Mouse (Mus musculus): Measurements from ENCODE around the gene Rab3gap2. TPM values are rescaled to one million over a fixed set of nuclear protein-coding genes. Genes with fewer than 3 reads are reported as not detected.

Rab3gap2 gene
- polyA plus RNA-seq, 1 experiment = 44.9 TPM

GRCm38 (mm10) chr1:185200571-185201395 is 3.1 kb upstream of the Rab3gap2 start:
- TF ChIP-seq CTCF (IDR thresholded peaks at IDR 0.05; ENCODE audit: borderline replicate concordance, extremely low read depth, insufficient read depth, insufficient read length) = no peak
- TF ChIP-seq POLR2A (IDR thresholded peaks at IDR 0.05; ENCODE audit: borderline replicate concordance, extremely low read depth, insufficient read depth, insufficient read length, poor library complexity, severe bottlenecking) = no peak
- DNase-seq (ENCODE audit: low read depth) = peak; percentile 90

DNA sequence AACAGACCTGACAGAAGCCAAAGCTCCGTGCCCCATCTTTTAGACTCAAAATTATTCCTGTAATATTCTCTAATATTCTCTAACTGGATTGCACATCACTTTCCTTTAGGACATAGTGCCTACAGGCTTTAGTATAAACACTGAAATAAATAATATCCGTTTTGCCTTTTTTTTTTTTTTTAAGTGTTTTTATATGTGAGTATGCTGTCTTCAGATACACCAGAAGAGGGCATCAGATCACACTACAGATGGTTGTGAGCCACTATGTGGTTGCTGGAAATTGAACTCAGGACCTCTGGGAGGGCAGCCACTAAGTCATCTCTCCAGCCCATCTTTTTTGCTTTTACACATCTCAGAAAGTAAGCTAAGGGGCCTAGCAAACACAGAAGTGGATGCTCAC is 1.9 kb upstream of the Rab3gap2 start:
- TF ChIP-seq CTCF (IDR thresholded peaks at IDR 0.05; ENCODE audit: borderline replicate concordance, extremely low read depth, insufficient read depth, insufficient read length) (no peak), POLR2A (IDR thresholded peaks at IDR 0.05; ENCODE audit: borderline replicate concordance, extremely low read depth, insufficient read depth, insufficient read length, poor library complexity, severe bottlenecking) (no peak)
- no peak for DNase-seq (ENCODE audit: low read depth)

DNA sequence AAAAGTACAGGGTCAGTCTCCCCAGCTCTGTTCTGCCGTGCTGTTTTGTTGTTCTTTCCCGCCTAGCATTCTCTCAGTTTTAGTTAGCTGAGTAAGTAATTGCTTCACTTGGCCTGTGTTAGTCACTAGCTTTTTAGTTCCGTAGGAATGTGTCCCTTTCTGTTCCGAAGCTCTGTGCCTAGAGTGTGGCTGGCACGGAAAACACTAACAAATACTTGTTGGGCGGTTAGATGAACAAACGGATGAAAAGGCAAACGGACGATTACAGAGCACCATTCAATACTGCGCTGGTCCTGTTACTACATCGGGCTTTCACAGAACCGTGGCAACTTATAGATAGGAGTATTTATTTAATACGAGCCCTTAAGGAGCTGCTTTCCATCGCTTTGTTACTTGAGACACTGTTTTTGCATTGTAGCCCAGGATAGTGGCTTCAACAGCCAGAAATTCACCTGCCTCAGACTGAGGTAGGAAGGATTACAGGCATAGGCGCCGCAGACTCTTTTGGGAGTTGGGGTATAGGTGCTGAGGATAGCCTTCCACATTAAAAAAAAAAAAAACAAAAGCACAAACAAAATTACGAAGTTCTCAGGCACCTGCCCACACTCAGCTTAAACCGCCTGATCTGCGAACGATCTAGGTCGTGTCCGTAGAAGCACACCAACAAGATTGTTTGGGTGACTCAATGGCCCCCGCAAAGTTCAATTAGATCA is 565 bp upstream of the Rab3gap2 start:
- peak; percentile 65 for DNase-seq (ENCODE audit: low read depth)
- TF ChIP-seq CTCF (IDR thresholded peaks at IDR 0.05; ENCODE audit: borderline replicate concordance, extremely low read depth, insufficient read depth, insufficient read length) (no peak), POLR2A (IDR thresholded peaks at IDR 0.05; ENCODE audit: borderline replicate concordance, extremely low read depth, insufficient read depth, insufficient read length, poor library complexity, severe bottlenecking) (no peak)

DNA sequence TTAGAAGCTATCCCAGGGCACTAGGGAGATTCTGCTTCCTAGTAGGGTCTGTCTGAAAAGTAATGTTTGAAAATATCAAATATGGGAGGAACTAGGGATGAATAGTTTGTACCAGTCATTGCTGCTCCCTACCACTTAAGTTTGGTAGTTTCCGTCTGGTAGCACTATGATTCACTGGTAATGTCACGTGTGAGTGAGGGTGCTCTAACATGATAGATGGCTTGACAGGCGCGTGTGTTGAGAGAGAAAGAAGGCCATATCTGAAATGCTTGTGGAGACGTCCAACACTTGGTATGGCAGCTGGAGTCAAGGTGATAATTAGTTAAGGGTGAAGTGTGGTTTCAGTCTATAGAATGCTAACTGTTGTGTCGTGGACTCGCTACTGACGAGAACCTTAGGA is 1.2 kb downstream of the Rab3gap2 start:
- no peak for DNase-seq (ENCODE audit: low read depth)
- TF ChIP-seq POLR2A (IDR thresholded peaks at IDR 0.05; ENCODE audit: borderline replicate concordance, extremely low read depth, insufficient read depth, insufficient read length, poor library complexity, severe bottlenecking) (no peak), CTCF (IDR thresholded peaks at IDR 0.05; ENCODE audit: borderline replicate concordance, extremely low read depth, insufficient read depth, insufficient read length) (no peak)

DNA sequence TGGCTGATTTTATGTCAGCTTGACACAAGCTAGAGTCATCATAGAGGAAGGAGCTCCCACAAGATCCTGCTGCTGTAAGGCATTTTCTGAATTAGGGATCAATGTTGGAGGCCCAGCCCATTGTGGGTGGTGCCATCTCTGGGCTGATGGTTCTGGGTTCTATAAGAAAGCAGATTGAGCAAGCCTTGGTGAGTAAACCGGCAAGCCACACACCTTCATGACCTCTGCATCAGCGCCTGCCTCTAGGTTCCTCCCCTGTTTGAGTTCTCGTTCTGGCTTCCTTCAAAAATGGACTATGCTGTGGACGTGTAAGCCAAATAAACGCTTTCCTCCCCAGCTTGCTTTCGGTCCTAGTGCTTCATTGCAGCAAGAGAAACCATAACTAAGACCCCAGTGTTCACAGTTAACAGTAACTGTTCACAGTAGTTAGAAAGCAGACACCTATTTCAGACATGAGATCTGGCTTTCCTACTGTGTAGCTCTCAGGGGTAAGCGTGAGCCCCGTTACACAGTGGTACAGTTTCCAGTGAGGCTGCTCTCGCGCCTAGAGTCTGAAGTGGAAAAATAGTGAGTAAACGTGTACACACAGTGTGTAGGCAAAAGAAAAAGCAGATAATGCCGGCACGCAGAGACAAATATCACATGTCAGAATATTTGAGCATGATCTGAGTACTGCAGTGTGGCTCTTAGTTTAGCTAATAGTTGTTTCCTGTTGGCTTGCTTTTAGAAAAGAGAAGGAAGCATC is 4.1 kb downstream of the Rab3gap2 start:
- DNase-seq (ENCODE audit: low read depth) = no peak
- TF ChIP-seq CTCF (IDR thresholded peaks at IDR 0.05; ENCODE audit: borderline replicate concordance, extremely low read depth, insufficient read depth, insufficient read length) (no peak), POLR2A (IDR thresholded peaks at IDR 0.05; ENCODE audit: borderline replicate concordance, extremely low read depth, insufficient read depth, insufficient read length, poor library complexity, severe bottlenecking) (no peak)

GRCm38 (mm10) chr1:185208766-185209165 is 4.8 kb downstream of the Rab3gap2 start:
- no peak for DNase-seq (ENCODE audit: low read depth)
- TF ChIP-seq CTCF (IDR thresholded peaks at IDR 0.05; ENCODE audit: borderline replicate concordance, extremely low read depth, insufficient read depth, insufficient read length) (no peak), POLR2A (IDR thresholded peaks at IDR 0.05; ENCODE audit: borderline replicate concordance, extremely low read depth, insufficient read depth, insufficient read length, poor library complexity, severe bottlenecking) (no peak)

- TF ChIP-seq POLR2A (IDR thresholded peaks at IDR 0.05; ENCODE audit: borderline replicate concordance, extremely low read depth, insufficient read depth, insufficient read length, poor library complexity, severe bottlenecking) = no peak
Observed at GRCm38 (mm10) chr1:185209641-185210176, 5.8 kb downstream of the Rab3gap2 start.

DNA sequence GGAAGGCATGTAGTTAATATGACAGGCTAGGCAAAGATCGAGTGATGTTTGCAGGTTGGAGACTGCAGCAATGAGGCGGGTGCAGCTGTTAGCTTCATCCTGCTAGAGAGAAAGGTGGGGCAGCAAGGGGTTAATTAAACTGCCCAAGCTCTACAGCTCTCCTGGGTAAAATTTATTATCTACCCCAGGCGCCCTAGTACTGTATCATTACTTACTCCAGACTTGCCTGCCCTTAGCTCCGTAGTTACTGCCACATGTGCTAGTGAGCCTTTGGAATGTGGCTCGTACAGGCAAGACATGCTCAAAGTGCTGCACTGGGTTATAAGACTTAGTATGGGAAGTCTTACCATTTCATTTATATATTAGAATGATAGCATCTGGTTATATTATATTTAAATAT is 12.4 kb downstream of the Rab3gap2 start:
- no peak for DNase-seq (ENCODE audit: low read depth)
- TF ChIP-seq CTCF (IDR thresholded peaks at IDR 0.05; ENCODE audit: borderline replicate concordance, extremely low read depth, insufficient read depth, insufficient read length) = no peak
- TF ChIP-seq POLR2A (IDR thresholded peaks at IDR 0.05; ENCODE audit: borderline replicate concordance, extremely low read depth, insufficient read depth, insufficient read length, poor library complexity, severe bottlenecking) = no peak

More at GRCm38 (mm10) chr1:185209641-185210176, 5.8 kb downstream of the Rab3gap2 start:
- no peak for DNase-seq (ENCODE audit: low read depth)

- no peak for DNase-seq (ENCODE audit: low read depth)
- TF ChIP-seq POLR2A (IDR thresholded peaks at IDR 0.05; ENCODE audit: borderline replicate concordance, extremely low read depth, insufficient read depth, insufficient read length, poor library complexity, severe bottlenecking) = no peak
Observed at GRCm38 (mm10) chr1:185216762-185217161, 12.8 kb downstream of the Rab3gap2 start.

DNA sequence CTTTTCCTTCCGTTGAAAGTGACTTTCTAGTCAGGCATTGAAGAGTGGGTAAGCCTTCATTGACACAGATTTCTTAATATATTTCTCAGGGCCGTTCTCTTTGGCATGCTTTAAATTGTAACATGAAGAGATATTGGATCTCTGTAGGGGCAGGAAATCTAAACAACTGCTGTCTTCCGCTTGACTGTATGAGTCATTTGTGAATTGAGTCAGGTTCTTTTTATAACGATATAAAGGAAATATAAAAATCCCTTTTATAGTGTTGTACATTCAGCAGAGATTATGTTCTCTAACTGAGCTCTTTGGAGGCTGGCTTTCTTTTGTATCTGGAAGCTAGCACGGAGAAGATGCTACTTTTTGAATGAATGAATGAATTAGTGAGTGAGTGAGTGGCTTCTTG is 14.0 kb downstream of the Rab3gap2 start:
- TF ChIP-seq POLR2A (IDR thresholded peaks at IDR 0.05; ENCODE audit: borderline replicate concordance, extremely low read depth, insufficient read depth, insufficient read length, poor library complexity, severe bottlenecking) (no peak), CTCF (IDR thresholded peaks at IDR 0.05; ENCODE audit: borderline replicate concordance, extremely low read depth, insufficient read depth, insufficient read length) (no peak)
- DNase-seq (ENCODE audit: low read depth) = no peak

- no peak for DNase-seq (ENCODE audit: low read depth)
- no peak for TF ChIP-seq CTCF (IDR thresholded peaks at IDR 0.05; ENCODE audit: borderline replicate concordance, extremely low read depth, insufficient read depth, insufficient read length)
- TF ChIP-seq POLR2A (IDR thresholded peaks at IDR 0.05; ENCODE audit: borderline replicate concordance, extremely low read depth, insufficient read depth, insufficient read length, poor library complexity, severe bottlenecking) = no peak
Observed at GRCm38 (mm10) chr1:185226889-185227288, 23.0 kb downstream of the Rab3gap2 start.

Data from brain, embryonic 14.5 days (tissue).